Mouse (Mus musculus) CD4-positive, CD25-positive, alpha-beta regulatory T cell, adult 4 months (primary cell): ENCODE measurements around the gene Zfp746. TPM values are rescaled to one million over a fixed set of nuclear protein-coding genes. Genes with fewer than 3 reads are reported as not detected.
A peak's percentile ranks its signal among the peaks of the same experiment; 100 is the strongest.
"Not testable (repeated sequence)": the region's sequence is repeated elsewhere in the genome, so short reads cannot be mapped to it uniquely, and the experiment has no call there.

ENCODE experiments used
- ATAC-seq: one replicate; pipeline ENCODE4 v1.8.0; 2017
- polyA plus RNA-seq, 2 experiments: library from polyadenylated mRNA; unstranded; fragments of 100-300 nt; shearing (Covaris generic); gene quantifications; one replicate each; pipeline ENCODE4 v1.2.1; 2017

The Zfp746 gene
- 10 to 100 TPM in 1 of 2 experiments, 1 to 10 TPM in 1; 5.0 to 10.1 TPM for polyA plus RNA-seq

DNA sequence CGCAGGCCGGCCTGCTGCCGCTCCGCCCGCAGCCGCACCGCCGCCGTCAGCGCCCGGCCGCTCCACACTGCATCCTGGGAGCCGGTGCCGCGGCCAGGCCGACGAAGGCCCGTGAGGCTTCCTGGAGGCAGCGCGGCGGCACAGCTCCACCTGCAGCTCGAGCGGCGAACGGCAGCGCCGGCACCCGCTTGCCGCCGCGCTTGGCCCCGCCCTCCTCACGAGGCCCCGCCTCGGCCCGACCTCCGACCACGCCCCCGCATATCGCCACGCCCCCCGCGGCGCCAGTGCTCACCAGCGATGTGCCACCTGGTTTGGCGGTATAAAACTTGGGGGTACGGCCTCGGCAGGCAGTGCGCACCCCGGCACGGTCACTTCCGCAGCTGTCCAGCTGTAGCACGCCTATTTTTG, at the start of gene Zfp746:
Zfp746 (minus strand) TSS at position 123 of the 408 bp plus-strand sequence.
- peak; percentile 84 for ATAC-seq

GRCm38 (mm10) chr6:48121092-48121491, 34.7 kb upstream of the Zfp746 start:
- not testable (repeated sequence) for ATAC-seq

DNA sequence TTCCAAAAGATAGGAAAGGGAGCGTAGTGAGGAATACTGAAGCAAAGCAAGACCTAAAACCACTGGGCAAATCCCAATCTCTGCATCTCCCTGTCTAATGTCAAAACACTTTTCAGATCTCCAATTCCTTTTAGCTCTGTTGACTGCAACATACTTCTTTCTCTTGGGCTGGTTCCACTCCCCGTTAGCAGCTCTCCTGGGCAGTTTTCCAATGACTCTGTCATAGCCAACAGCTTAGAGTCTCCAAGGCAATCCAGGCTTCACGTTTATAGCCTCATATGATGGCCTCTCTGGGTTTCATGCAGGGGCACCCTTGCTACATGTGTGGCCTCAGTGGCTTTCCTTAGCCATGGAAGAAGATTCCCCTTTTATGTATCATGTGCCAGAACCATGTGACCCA, 29.6 kb upstream of the Zfp746 start:
- ATAC-seq, result no peak

GRCm38 (mm10) chr6:48086957-48087715, 743 bp upstream of the Zfp746 start:
- ATAC-seq, result no peak

DNA sequence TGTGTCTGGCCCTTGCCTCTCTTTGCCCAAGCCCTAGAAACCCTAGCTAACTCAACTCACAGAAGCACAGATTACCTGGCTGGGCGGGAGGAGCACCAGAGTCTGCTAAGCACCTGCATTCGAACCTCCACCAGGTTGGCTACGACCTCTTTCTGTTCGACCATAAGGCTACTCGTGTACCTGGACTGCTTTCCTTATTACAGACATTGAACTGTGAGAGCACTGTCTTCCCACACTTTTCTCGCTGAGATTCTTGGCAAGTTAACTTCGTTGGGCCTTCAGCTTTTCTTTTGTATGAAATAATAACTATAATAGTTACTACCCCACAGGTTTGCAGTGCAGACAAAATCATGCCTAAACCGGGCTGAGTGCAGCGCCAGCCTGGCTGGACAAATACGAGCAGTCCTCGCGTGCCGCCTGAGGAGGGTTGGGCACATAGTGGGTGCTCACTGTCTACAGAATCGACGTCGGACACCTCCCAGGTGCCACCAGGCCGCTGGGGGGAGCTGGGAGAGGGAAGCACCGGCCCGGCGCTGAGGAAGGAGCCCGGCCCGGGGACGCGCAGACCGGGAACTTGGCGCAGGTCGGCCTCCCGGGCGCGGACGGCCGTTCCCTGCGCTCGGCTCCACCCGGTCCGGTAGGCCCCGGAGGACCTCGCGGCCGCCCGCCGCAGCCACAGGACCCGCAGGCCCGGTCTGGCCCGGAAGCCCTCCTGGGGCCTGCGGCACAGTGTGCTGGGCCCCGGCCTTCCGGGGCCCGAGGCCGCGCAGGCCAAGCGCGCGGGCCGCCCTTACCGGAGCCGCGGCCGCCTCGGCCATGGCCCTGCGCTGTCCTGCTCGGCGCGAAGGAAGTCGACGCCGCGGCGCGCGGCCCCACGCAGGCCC, 630 bp downstream of the Zfp746 start:
- peak; percentile 42 for ATAC-seq

DNA sequence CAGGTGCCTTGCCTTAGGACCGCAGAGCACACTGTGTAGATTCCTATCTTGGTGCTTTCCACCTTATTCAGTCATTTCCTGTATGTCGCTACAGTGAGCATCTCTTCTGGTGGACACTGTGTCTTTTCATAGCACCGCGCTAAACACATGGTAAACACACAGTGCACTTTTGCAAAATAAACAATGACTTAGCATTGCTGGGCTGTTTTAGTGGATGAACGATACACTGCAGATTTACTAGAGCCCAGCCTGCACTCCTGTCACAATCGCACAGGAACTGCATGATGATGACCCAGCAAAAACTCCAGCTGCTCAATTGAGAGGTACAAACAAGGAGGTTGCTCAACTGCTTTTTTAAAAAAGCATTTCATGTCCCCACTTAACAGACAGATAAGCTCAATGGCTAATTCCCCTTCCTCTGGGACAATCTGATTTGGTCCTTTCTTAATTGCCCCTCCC, 2.6 kb downstream of the Zfp746 start:
- peak; percentile 40 for ATAC-seq

- ATAC-seq, result no peak
Measured at GRCm38 (mm10) chr6:48081952-48082351, 4.4 kb downstream of the Zfp746 start.

- no peak for ATAC-seq
Measured at GRCm38 (mm10) chr6:48081021-48081420, 5.4 kb downstream of the Zfp746 start.

- ATAC-seq, result peak; percentile 70
Measured at GRCm38 (mm10) chr6:48073316-48073715, 13.1 kb downstream of the Zfp746 start.

DNA sequence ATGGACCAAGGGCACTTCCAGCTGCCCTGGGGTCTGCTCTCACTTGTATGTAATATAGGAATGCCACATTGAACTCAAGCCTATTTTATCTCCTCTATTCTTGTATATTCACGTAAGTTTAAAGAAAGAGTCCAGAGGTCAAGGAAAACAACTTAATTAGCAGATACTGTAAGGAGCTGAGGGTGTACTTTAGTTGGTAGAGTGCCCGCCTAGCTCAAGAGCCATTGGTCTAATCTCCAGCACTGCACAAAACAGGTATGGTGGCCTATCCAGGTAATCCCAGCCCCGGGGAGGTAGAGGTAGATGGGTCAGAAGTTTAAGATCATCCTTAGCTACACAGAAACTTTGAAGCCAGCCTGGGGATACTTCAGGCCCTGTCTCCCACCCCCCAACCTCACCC, 18.9 kb downstream of the Zfp746 start:
- no peak for ATAC-seq

GRCm38 (mm10) chr6:48065587-48066075, 20.8 kb downstream of the Zfp746 start:
- no peak for ATAC-seq

GRCm38 (mm10) chr6:48064451-48064850, 21.9 kb downstream of the Zfp746 start:
- no peak for ATAC-seq

DNA sequence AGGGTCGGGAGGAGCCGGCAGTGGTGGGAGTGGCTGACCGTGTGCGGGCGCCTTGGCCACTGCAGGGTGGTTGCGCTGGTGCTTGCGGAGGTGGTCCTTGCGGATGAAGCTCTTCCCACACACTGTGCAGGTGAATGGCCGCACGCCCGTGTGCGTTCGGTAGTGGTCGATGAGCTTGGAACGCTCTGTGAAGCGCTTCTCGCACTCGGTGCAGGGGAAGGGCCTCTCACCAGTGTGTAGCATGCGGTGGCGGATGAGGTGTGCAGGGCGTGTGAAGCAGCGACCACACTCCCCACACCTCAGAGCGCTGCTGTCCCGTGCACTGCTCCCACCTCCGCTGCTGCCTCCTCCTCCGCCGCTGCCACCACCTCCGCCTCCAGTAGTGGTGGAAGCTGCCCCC, 22.5 kb downstream of the Zfp746 start:
- no peak for ATAC-seq

- ATAC-seq, result no peak
Measured at GRCm38 (mm10) chr6:48060895-48061294, 25.5 kb downstream of the Zfp746 start.

DNA sequence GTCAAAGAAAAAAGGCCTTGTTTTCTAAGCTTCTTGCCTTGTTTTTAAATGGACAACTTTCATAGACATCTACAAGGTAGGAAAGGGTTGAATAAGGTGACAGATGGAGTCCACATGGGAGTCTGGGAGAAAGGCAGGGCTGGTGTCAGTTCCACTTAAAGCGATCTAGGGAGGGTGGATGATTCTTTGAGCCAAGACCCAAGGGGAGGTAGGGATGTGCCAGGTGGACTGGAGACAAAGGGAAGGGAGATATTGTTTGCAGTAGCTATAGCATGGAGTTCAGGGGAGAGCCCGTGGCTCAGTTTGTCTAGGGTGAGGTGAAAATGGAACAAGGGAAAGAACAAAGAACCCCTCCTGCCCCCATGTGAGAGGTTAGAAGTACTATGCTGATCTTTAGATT, 26.0 kb downstream of the Zfp746 start:
- no peak for ATAC-seq

- no peak for ATAC-seq
Measured at GRCm38 (mm10) chr6:48052136-48052535, 34.3 kb downstream of the Zfp746 start.

DNA sequence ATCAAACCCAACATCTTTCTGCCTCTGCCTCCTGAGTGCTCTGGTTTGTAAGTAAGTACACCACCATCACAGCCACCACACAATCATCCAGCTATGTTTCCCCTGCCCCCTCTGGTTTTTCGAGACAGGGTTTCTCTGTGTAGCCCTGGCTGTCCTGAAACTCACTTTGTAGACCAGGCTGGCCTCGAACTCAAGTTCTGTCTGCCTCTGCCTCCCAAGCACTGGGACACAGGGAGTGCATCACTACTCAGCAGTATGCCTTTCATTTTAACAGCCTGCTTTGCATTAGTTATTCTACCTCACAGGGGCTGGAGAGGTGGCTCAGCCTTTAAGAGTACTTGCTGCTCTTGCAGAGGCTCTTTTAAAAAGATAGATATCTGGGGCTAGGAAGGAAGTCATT, 34.7 kb downstream of the Zfp746 start:
- ATAC-seq, result no peak

DNA sequence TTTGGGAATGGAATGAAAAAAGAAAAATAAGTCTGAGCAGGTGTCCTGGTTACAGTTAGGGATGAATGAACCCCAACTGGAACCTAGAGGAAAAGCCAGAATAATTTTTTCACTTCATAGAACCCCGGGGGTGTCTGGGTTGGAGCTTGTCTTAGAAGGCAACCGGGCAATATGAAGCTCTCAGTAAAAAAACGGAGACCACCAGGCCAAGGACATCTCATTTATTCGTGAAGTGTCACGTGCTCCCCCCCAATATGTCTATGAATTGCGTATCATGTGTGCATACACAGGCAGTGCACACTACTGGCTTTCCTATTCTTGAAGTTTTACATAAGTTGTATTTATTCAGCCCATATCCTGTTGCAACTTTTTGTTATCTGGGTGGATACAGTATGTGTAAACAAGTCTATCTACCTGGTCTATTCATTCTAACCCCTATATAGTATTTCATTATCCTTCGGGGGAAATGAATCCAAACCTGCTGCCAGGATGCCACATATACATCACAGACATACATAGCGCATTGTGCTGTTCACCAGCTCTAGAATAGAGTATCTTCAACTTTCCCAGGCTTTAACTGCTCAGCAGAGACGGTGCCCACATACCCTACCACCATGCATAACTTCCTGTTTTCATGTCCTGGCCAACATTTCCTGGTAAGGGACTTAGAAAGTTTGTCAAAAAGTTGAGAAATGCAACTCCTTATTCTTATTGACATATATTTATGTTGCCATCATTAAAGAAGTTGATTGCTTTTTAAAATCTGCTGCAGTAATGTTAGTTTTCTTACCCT, 36.9 kb downstream of the Zfp746 start:
- ATAC-seq, result no peak

DNA sequence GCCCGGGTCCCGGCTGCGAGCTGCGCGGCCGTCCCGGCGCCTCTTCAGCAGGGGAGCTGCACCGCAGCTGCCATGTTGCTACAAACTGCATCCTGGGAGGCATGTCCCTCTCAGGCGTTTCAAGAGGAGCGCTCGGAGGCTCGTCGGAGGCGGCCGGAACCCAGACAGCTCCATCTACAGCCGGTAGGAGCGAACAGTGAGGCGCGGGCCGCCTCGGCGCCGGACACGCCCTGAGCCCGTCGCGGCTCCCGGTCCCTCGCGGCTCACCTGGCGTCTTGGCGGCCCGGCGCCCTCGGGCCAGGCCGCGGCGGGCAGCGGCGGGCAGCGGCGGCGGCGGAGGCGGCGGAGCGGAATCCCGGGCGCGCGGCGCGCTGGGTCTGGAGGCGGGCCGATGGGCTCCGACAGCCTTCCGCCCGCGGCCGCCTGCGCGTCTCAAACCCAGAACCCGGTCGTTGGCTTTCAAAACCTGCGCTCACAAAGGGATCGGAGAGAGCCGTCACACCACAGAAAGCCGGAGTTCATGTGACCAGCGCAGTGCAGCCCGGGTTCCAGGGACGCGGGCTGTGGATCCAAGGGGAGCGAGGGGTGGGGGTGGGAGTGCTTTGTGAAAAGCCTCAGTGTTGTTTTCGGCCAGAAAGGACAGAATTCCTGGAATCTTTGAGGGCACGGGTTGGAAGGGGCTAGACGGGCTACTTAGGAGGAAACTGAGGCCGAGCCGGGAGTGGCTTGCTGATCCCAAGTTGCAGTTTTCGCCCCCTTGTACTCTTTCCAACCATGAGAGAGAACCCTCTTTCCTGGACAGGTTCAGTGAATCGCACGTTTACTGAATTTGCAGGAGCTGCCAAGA, 37.7 kb downstream of the Zfp746 start, which contains the start of gene Zfp777:
Zfp777 (minus strand) TSS at position 486 of the 847 bp plus-strand sequence.
- ATAC-seq, result peak; percentile 95

DNA sequence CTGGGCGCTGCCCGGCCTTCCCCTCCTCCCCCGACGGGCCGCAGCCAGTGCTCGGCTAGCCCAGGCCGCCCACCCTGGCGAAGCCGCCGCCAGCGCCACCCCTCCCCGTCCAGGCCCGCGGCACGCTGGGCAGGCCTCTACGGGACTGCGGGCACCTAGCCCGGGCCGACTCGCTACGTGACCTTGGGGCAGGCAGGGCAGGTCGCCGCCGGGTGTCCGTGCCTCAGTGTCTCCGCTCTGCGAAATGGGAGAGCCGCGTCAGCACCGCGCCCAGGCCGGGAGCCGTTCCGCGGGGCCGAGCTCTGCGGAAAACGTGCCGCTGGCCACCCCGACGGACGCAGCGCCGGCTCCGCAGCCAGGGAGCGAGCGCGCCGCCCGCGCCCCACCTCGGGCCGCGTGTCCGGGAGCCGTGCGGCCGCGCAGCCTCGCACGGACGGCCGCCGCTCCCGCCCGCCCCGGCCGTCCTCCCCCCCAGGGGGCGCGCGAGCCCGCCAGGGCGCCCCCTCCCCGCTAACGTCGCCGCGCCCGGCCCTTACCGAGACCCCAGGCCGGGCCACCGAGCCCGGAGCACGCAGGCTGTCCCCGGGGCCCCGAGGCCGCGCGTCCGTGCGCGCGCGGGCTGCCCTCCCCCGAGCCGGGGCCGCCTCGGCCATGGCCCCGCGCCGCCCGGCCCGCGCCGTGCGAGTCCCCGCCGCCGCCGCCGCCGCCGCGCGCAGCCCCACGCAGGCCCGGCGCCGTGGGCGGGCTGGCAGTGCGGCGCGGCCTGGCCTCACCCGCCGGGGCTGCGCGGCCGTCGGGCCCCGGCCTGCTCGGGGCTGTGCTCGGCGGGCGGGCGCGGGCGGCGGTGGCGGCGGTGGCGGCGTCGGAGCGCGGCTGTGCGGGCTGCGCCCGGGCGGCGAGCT, 38.7 kb downstream of the Zfp746 start:
- peak; percentile 27 for ATAC-seq
